Mouse (Mus musculus) E14TG2a.4 (cell line): ENCODE results near the gene Arsg.

Source experiments
- CTCF ChIP-seq: conservative IDR thresholded peaks from 2 replicates; pipeline ENCODE4 v1.5.1; 2014; ENCODE audit warnings: low read length
- NANOG ChIP-seq: IDR thresholded peaks from 2 replicates; pipeline ENCODE4 v1.6.1; 2014; ENCODE audit warnings: borderline replicate concordance, low read length, mixed read lengths
- POU5F1 ChIP-seq: IDR thresholded peaks from 2 replicates; pipeline ENCODE4 v1.6.1; 2014; ENCODE audit warnings: low read length, borderline replicate concordance

- TF ChIP-seq CTCF (no peak), NANOG (no peak), POU5F1 (no peak)
Measured at GRCm38 (mm10) chr11:109611303-109612149, 138.4 kb downstream of the Arsg start, which contains the start of gene Wipi1.
